Comparison of ENCODE assay signal across 10 mouse cellular contexts in genomic region chr5:103343869-103344268, GRCm38 (mm10).
A peak's percentile ranks its signal among the peaks of the same experiment; 100 is the strongest.
DNase-seq lines count a peak whose midpoint lies in the region; TF ChIP-seq lines count a peak whose summit lies in the region.
"Had no signal": no experiment of that assay in that cellular context is flagged by ENCODE, and none has a peak within 500 bp of the region (broad histone marks: within the 10 kb centered on the region; RNA-seq: fewer than 3 reads in every experiment).

No protein-coding gene starts in this region.

- DNase-seq in cerebellum, postnatal 10 days = peak; percentile 33 to 51
- no peak for DNase-seq in cerebellum, adult 9-11 months
- peak in 1 of 2 experiments; percentile 55 for DNase-seq in layer of hippocampus, adult 2 months (ENCODE audit: low spot score in 2 of 2)
- no peak for DNase-seq in layer of hippocampus, adult 11-12 months (ENCODE audit: low spot score)
- DNase-seq in 416B (ENCODE audit: low read depth) = peak; percentile 29
- DNase-seq in adrenal gland, postnatal 4 days (ENCODE audit: low spot score in 2 of 2) = no peak
- no peak for DNase-seq in layer of hippocampus, adult 9-11 months
- DNase-seq: spleen, adult 18-20 months had no signal

- no peaks in the 10 kb centered on the region for H3K4me1 ChIP-seq in cortical plate, adult 2 months (ENCODE audit: control insufficient read depth, insufficient read depth, low read length)

- TF ChIP-seq POLR2A in cortical plate, adult 2 months (IDR thresholded peaks at IDR 0.05; ENCODE audit: extremely low read depth, insufficient read depth, low read length) = no peak

- peak; percentile 90 for TF ChIP-seq CTCF in layer of hippocampus, adult 2 months (conservative IDR thresholded peaks at IDR 0.05)
- peak; percentile 55 for TF ChIP-seq CTCF in cortical plate, adult 2 months (IDR thresholded peaks at IDR 0.05; ENCODE audit: extremely low read depth, insufficient read depth, low read length)

- no peak overlapping the region for H3K4me3 ChIP-seq in layer of hippocampus, adult 2 months
- no peak overlapping the region for H3K4me3 ChIP-seq in cortical plate, adult 2 months (ENCODE audit: insufficient read depth, low read length)
- H3K4me3 ChIP-seq: hindbrain, embryonic 15.5 days had no signal

- no peak overlapping the region for H3K27ac ChIP-seq in layer of hippocampus, adult 2 months
- H3K27ac ChIP-seq in cortical plate, adult 2 months (ENCODE audit: insufficient read depth, low read length) = no peak overlapping the region
- H3K27ac ChIP-seq: hindbrain, embryonic 15.5 days had no signal

Comparison
In these comparisons a context has a peak if more than half of its experiments do, and no peak if none do; other contexts are left out.
1. DNase-seq: peak in cerebellum, postnatal 10 days (2 of 2) and 416B (single experiment); none in cerebellum, adult 9-11 months (single experiment), layer of hippocampus, adult 11-12 months (single experiment), adrenal gland, postnatal 4 days (0 of 2) and layer of hippocampus, adult 9-11 months (single experiment).